Mouse (Mus musculus) layer of hippocampus, adult 2 months (tissue): ENCODE data around the gene Gtf3c5. TPM values are rescaled to one million over a fixed set of nuclear protein-coding genes. Genes with fewer than 3 reads are reported as not detected.

Experiments
- DNase-seq, 2 experiments: peaks; one replicate each; pipeline ENCODE4 v3.0.0; 2022; ENCODE audit warnings: low spot score in 2 of 2
- H3K27ac ChIP-seq: fragments of 200-600 bp; 2 replicates; pipeline ENCODE4 v1.8.1; 2022
- H3K4me3 ChIP-seq: fragments of 200-600 bp; 2 replicates; pipeline ENCODE4 v1.8.1; 2022; ENCODE audit warnings: mild to moderate bottlenecking
- CTCF ChIP-seq: fragments of 200-600 bp; conservative IDR thresholded peaks from 2 replicates; pipeline ENCODE4 v1.8.1; 2022; ENCODE audit warnings: antibody characterized with exemption, mild to moderate bottlenecking, moderate library complexity
- microRNA-seq, 2 experiments: library from miRNA; unstranded; fragments of <30 nt; microRNA quantifications; one replicate each; pipeline ENCODE4 v1.2.0; 2021
- total RNA-seq, 2 experiments: library from RNA; stranded (reverse); gene quantifications; 2 replicates each; pipeline ENCODE4 v1.2.3; 2021

Gene Gtf3c5
- total RNA-seq, 2 experiments from 2014 or later, result 18.2 to 20.7 TPM

- Histone ChIP-seq H3K4me3 (no peak overlapping the region), H3K27ac (peak overlapping the region; percentile 86)
- no peak for TF ChIP-seq CTCF
- no peak for DNase-seq
Observed at GRCm38 (mm10) chr2:28522166-28522565, 61.4 kb downstream of the Gtf3c5 start.

- TF ChIP-seq CTCF, result peak; percentile 37
- no peak overlapping the region for H3K4me3 ChIP-seq
- H3K27ac ChIP-seq, result peak overlapping the region; percentile 86
- DNase-seq, result peak; percentile 49 to 77
Observed at GRCm38 (mm10) chr2:28521571-28522151, 61.9 kb downstream of the Gtf3c5 start.

- DNase-seq, result no peak
Observed at GRCm38 (mm10) chr2:28520581-28520980, 63.0 kb downstream of the Gtf3c5 start.

DNA sequence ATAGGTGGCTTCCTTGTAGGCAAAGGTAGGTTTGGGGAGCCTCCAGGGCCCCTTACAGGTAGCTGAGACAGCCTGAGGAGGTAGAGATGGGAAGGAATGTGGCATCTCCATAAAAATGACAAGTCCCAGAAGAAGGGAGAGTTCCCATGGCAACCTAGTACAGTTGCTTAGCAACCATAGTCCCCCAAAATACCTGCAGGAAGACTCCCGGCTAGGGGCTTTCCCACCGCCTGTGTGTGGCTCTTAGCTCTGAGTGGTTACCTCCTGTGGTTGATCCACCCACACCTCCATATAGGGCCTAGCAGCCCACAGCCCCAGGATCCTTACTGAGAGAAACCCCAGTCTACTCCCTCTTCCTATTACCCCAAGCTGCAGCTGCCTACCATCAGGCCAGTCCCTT lies 65.3 kb downstream of the Gtf3c5 start:
- DNase-seq, result no peak
- TF ChIP-seq CTCF, result no peak
- Histone ChIP-seq H3K27ac (peak overlapping the region; percentile 82), H3K4me3 (no peak overlapping the region)

More at GRCm38 (mm10) chr2:28520581-28520980, 63.0 kb downstream of the Gtf3c5 start:
- peak overlapping the region; percentile 86 for H3K27ac ChIP-seq
- no peak for TF ChIP-seq CTCF
- no peak overlapping the region for H3K4me3 ChIP-seq

DNA sequence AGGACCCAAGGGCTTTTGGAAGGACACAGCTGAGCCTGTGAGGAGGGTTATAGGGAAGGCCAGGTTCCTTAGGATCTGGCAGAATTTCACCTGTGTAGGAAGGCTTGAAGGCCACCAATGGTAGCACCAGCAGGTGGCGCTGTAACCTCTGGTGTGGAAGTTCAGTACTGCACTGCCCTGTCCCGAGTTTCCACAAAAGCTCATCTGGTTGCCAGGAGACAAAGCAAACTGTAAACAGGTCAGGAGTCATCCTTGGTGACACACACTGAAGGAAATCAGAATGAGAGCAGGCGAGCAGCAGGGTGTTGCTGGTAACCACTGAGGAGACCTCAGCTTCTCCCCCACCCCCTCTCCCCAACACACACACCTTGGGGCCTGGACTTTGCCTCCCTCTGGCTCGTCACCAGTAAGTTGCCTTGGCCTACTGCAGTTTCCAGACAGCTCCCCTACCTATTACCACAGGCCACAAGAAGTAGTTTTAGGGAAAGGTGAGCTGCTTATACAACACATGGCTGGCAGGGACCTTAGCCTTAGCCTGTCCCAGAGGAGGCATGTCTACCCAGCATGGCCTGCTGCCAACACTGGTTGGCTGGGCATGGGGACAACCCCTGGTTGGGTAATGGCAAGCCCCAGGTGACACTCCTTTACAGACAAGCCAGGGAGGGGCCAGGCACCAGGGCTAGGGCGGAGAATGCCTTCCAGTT lies 66.2 kb downstream of the Gtf3c5 start:
- peak; percentile 90 for TF ChIP-seq CTCF
- peak in 1 of 2 experiments; percentile 72 for DNase-seq
- peak overlapping the region; percentile 82 for H3K27ac ChIP-seq
- H3K4me3 ChIP-seq, result no peak overlapping the region

Small RNAs within 50 kb of the gene (microRNA-seq; reads per million reads assigned to microRNA genes)
- 0 reads per million in 2 experiments for gene Gm22824

Other genes with a start within 250 kb of the Gtf3c5 start
- gene Ppp1r26, start 137.0 kb downstream of the Gtf3c5 start, total RNA-seq, result 10 to 100 TPM; 14.5 to 17.3 TPM
- 1 to 10 TPM; 1.9 to 2.4 TPM for gene 1700007K13Rik, start 117.4 kb downstream of the Gtf3c5 start, total RNA-seq
- 10 to 100 TPM; 35.8 to 39.4 TPM for gene Mrps2, start 115.7 kb downstream of the Gtf3c5 start, total RNA-seq
- 1 to 10 TPM; 1.8 to 2.2 TPM for gene Gbgt1, start 86.9 kb downstream of the Gtf3c5 start, total RNA-seq
- 1 to 10 TPM in 1 of 2 experiments, not detected in 1; 1.2 TPM for gene Gm10134, start 77.7 kb downstream of the Gtf3c5 start, total RNA-seq
- 100 to 1,000 TPM; 115 to 139 TPM for gene Ralgds, start 70.6 kb downstream of the Gtf3c5 start, total RNA-seq
- not detected for gene Cel, start 20.3 kb downstream of the Gtf3c5 start, total RNA-seq
- gene Gfi1b, start 38.2 kb upstream of the Gtf3c5 start, total RNA-seq, result not detected
- 10 to 100 TPM; 47.1 to 49.1 TPM for gene Tsc1, start 57.5 kb upstream of the Gtf3c5 start, total RNA-seq
- not detected for gene Spaca9, start 116.0 kb upstream of the Gtf3c5 start, total RNA-seq
- 1 to 10 TPM in 1 of 2 experiments, under 1 TPM in 1; 0.74 to 1.2 TPM for gene Ak8, start 116.4 kb upstream of the Gtf3c5 start, total RNA-seq